Mouse (Mus musculus) lung, postnatal 0 days (tissue): Measurements from ENCODE around the gene Pld1. TPM values are rescaled to one million over a fixed set of nuclear protein-coding genes. Genes with fewer than 3 reads are reported as not detected.

Experiments used
- ATAC-seq: fragments of 200-750 bp; cut with Nextera tagmentation; 2 replicates; pipeline ENCODE4 v1.8.0; 2017; ENCODE audit warnings: moderate library complexity
- DNase-seq: peaks from one replicate; pipeline ENCODE4 v3.0.0-alpha.2; 2016; ENCODE audit warnings: low spot score
- H3K27ac ChIP-seq: fragments of 300-500 bp; sonication (generic); 2 replicates; pipeline ENCODE4 v1.5.1; 2014; ENCODE audit warnings: antibody characterized with exemption, mild to moderate bottlenecking, low read length, mixed read lengths
- H3K27me3 ChIP-seq: fragments of 300-500 bp; sonication (generic); replicated peaks from 2 replicates; pipeline ENCODE4 v1.6.1; 2014; ENCODE audit warnings: low read length, mixed read lengths; ENCODE audit not compliant: insufficient read depth
- H3K36me3 ChIP-seq: fragments of 300-500 bp; sonication (generic); 2 replicates; pipeline ENCODE4 v1.6.1; 2014; ENCODE audit warnings: low read length, mixed read lengths; ENCODE audit not compliant: insufficient read depth
- H3K4me1 ChIP-seq: fragments of 300-500 bp; sonication (generic); 2 replicates; pipeline ENCODE4 v1.6.1; 2014; ENCODE audit warnings: antibody characterized with exemption, low read depth, low read length, mixed read lengths; ENCODE audit not compliant: insufficient read depth
- H3K4me2 ChIP-seq: fragments of 300-500 bp; sonication (generic); replicated peaks from 2 replicates; pipeline ENCODE4 v1.6.1; 2014; ENCODE audit warnings: low read depth, mild to moderate bottlenecking, low read length, moderate library complexity, mixed read lengths
- H3K4me3 ChIP-seq: fragments of 300-500 bp; sonication (generic); 2 replicates; pipeline ENCODE4 v1.5.1; 2014; ENCODE audit warnings: low read depth, low read length
- H3K9ac ChIP-seq: fragments of 300-500 bp; sonication (generic); replicated peaks from 2 replicates; pipeline ENCODE4 v1.6.1; 2014; ENCODE audit warnings: low read depth, mild to moderate bottlenecking
- H3K9me3 ChIP-seq: fragments of 300-500 bp; sonication (generic); 2 replicates; pipeline ENCODE4 v1.6.1; 2016; ENCODE audit warnings: low read length, mixed read lengths
- CTCF ChIP-seq: IDR thresholded peaks from 2 replicates; pipeline ENCODE4 v1.5.1; 2016; ENCODE audit warnings: antibody characterized with exemption, mild to moderate bottlenecking
- EP300 ChIP-seq: IDR thresholded peaks from 2 replicates; pipeline ENCODE4 v1.6.1; 2016; ENCODE audit warnings: antibody characterized with exemption, mild to moderate bottlenecking, control low read depth
- WGBS: fragments of 180-500 bp; shearing (Covaris S2); extraction: QIAGEN DNeasy Blood & Tissue Kit; methylation state at CpG from one replicate; pipeline ENCODE4 v1.1.7; 2014; 5-methylcytosine and 5-hydroxymethylcytosine counted together
- polyA plus RNA-seq: library from polyadenylated mRNA; unstranded; fragments of >200 nt; fragmentation: Nextera tagmentation; extraction: Ambion mirVana; gene quantifications from 2 replicates; pipeline ENCODE4 v1.2.1, GENCODE M21; 2015

The Pld1 gene
- polyA plus RNA-seq, 1 experiment from 2014 or later, result 10.2 TPM

DNA sequence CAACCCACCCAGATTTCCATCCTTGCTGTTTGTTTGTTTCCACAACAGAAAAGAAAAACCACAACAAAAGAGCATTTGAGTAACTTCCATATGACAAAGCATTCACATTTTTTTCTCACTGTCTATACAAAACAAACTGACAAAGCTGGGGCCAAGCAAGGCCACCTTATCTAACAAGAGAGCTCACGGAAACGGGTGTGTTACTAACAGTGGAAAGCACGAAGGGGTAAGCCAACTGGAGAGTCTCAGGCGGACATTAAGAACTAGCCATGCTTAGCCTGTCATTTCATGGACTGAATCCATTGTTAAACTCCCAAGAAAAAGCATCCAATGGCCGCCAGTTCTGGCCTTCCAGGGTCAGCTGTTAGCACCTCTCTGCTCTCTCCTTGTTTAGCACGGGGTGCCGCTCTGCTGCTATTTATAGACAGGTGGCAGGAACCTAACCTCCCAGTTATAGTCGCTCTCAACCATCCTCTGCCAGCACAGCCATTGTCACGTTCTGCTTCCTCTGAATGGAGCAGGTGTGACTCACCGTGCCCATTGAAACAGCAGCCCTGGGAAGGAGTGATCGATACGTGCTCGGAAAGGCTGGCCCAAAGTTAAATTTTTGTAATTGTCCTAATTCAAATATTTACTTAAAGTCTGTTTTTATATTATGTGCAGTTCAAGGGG lies 33.7 kb upstream of the Pld1 start:
- Histone ChIP-seq H3K9me3 (no peaks in the 10 kb centered on the region), H3K27ac (peak overlapping the region; percentile 15; the same call in 1 of the 2 replicates), H3K36me3 (no peaks in the 10 kb centered on the region), H3K27me3 (no peaks in the 10 kb centered on the region), H3K4me2 (0 out of 2 replicates have a peak overlapping the region, but pooled peaks have one; percentile 8), H3K4me1 (peaks cover 7% of the 10 kb centered on the region; the same call in 1 of the 2 replicates), H3K9ac (no peak overlapping the region), H3K4me3 (no peak overlapping the region)
- 11% methylated on average over 13 of the region's 13 CpGs for WGBS
- no peak; the same call in 1 of the 2 replicates for TF ChIP-seq CTCF
- TF ChIP-seq EP300, result 0 out of 2 replicates have a peak, but pooled peaks have one; percentile 11
- ATAC-seq (peak; percentile 47), DNase-seq (peak; percentile 20)

DNA sequence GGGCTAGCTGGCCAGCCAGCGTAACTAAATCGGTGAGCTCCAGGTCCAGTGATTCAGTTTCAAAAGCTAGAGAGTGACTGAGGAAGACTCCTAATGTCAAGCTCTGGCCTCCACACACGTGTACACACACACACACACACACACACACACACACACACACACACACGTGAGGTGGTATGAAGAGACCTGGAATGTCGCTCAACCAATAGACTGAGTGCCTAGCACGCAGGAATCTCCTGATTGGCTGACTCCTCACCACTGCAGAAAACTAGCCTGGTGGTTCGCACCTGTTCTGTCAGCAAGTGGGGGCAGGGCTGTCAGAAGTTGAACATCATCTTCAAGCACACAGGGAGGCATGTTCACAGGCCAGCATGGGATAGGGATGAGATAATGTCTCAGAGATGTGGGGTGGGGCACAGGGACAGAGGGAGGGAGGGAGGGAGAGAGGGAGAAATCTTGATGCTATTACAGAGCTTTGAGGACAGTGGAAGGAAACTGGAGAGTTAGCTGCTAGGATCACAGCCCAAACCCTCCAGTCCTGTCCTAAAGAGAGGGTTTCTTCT lies 31.8 kb upstream of the Pld1 start:
- H3K4me1 ChIP-seq, result peaks cover 7% of the 10 kb centered on the region; the same call in 1 of the 2 replicates
- H3K9me3 ChIP-seq, result no peaks in the 10 kb centered on the region
- no peak for TF ChIP-seq CTCF
- no peak for TF ChIP-seq EP300
- H3K4me2 ChIP-seq, result no peak overlapping the region
- peak; percentile 57 for ATAC-seq
- no peak for DNase-seq
- WGBS, result 76% methylated on average over 7 of the region's 7 CpGs
- H3K4me3 ChIP-seq, result no peak overlapping the region
- no peak overlapping the region for H3K9ac ChIP-seq
- no peaks in the 10 kb centered on the region for H3K36me3 ChIP-seq
- H3K27me3 ChIP-seq, result no peaks in the 10 kb centered on the region
- no peak overlapping the region for H3K27ac ChIP-seq

DNA sequence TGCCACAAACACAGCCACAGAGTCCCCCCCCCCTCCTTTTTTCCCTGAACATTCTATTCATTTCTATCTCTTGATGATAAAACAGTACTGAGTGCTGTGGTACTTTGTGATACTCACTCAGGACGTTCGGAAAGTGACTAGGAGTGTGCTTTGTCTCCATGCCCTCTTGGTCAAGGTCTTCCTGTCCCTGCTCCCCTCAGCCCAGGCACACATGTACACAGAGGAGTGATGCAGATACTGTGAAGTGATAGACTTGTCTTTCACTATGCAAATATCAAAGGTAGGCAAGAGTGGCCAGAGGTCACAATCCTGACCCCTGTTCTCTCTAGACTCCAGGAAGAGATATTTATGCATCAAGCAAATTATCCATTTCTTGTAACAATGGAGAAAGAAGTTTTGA lies 31.2 kb upstream of the Pld1 start:
- H3K9me3 ChIP-seq, result no peaks in the 10 kb centered on the region
- H3K4me1 ChIP-seq, result peaks cover 7% of the 10 kb centered on the region; the same call in 1 of the 2 replicates
- DNase-seq, result no peak
- no peak for TF ChIP-seq CTCF
- TF ChIP-seq EP300, result no peak
- no peak overlapping the region for H3K4me3 ChIP-seq
- no peak for ATAC-seq
- H3K9ac ChIP-seq, result no peak overlapping the region
- no peaks in the 10 kb centered on the region for H3K36me3 ChIP-seq
- no peak overlapping the region for H3K27ac ChIP-seq
- H3K4me2 ChIP-seq, result no peak overlapping the region
- no peaks in the 10 kb centered on the region for H3K27me3 ChIP-seq
- WGBS, result 54% methylated on average over 2 of the region's 2 CpGs

DNA sequence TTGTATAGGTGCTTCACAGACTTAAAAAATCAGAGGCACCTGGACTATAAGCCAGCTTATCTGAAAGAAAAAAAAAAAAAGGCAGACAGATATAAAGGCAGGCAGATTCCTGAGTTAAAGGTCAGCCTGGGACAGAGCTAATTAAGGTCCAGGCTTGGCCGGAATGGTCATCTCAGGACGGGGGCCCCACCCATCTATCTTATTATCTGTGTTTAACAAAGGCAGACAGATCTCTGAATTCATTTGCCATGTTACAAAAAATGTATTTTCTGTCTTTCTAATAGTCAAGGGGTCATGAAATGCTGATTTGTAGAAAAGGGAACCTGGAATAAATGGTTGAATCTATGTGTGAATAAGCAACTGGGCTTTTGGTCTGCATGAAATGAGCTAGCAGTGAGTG lies 30.2 kb upstream of the Pld1 start:
- Histone ChIP-seq H3K27ac (no peak overlapping the region), H3K4me1 (peaks cover 7% of the 10 kb centered on the region; the same call in 1 of the 2 replicates), H3K36me3 (no peaks in the 10 kb centered on the region), H3K27me3 (no peaks in the 10 kb centered on the region), H3K4me3 (no peak overlapping the region), H3K9me3 (no peaks in the 10 kb centered on the region), H3K9ac (no peak overlapping the region), H3K4me2 (no peak overlapping the region)
- no peak for TF ChIP-seq EP300
- TF ChIP-seq CTCF, result no peak
- no peak for DNase-seq
- ATAC-seq, result no peak
- WGBS, result 75% methylated on average over 2 of the region's 2 CpGs

DNA sequence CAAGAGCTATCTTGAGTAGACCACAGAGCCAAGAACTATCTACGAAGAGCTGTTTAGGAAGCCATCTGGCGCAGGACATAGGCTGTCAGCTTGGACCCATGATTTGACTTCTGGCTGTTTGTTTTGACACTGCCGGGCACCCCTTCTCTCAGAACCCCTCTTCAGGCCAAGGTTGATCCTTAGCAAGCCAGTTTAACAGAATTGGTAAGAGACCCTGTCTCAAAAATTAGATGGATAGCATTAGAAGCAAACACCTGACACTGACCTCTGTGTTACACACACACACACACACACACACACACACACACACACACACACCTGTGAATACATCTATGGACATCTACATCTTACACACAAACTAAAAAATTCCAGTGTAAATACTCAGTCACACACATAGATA lies 29.5 kb upstream of the Pld1 start:
- Histone ChIP-seq H3K9ac (no peak overlapping the region), H3K9me3 (no peaks in the 10 kb centered on the region), H3K27me3 (no peaks in the 10 kb centered on the region), H3K4me3 (no peak overlapping the region), H3K27ac (no peak overlapping the region), H3K4me2 (no peak overlapping the region), H3K4me1 (peaks cover 7% of the 10 kb centered on the region; the same call in 1 of the 2 replicates), H3K36me3 (no peaks in the 10 kb centered on the region)
- ATAC-seq (no peak), DNase-seq (no peak)
- TF ChIP-seq EP300 (no peak), CTCF (no peak)
- 82% methylated on average over 3 of the region's 3 CpGs for WGBS

DNA sequence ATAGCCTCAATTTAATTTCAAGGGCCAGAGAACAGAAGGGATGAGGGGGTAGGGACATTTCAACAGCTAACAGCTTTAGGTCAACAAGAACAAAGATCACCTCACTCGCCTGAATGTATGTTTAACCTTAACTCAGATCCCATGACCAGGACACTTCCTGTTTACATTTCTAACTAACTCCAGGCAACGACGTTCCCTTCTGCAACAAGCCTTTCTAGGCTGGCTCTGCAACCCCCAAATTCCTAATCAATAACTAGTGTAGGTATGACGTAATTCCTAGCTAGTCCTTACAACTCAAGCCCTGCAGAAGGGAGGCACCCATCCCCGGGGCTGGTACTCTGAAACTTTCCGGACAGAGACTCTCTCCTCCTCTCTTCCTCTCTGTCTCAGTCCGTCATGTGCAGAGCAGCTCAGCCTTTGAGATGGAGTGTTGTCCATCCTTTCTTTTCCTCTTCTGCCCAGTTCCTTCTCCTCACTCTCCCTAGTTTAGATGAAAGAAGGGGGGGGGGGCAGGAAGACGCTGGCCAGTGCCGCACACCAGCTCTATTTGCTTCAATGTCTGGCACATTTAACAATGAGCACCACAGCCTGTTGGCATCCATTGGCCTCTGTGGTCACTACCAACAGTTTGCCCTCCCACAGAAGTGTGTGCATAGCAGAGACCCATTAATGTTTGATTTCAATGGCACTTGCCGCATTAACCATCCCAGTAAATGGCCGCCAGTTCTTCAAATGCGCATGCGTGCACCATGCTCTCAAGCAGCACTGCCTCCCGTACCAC lies 19.6 kb upstream of the Pld1 start:
- H3K27me3 ChIP-seq, result no peaks in the 10 kb centered on the region
- no peaks in the 10 kb centered on the region for H3K9me3 ChIP-seq
- H3K4me2 ChIP-seq, result no peak overlapping the region
- no peaks in the 10 kb centered on the region for H3K36me3 ChIP-seq
- no peaks in the 10 kb centered on the region for H3K4me1 ChIP-seq
- no peak overlapping the region for H3K4me3 ChIP-seq
- DNase-seq (no peak), ATAC-seq (no peak)
- no peak overlapping the region for H3K27ac ChIP-seq
- WGBS, result 78% methylated on average over 14 of the region's 14 CpGs
- TF ChIP-seq CTCF (no peak), EP300 (no peak)
- no peak overlapping the region for H3K9ac ChIP-seq
